Mouse (Mus musculus): ENCODE results near the gene Glyctk. TPM values are rescaled to one million over a fixed set of nuclear protein-coding genes. Genes with fewer than 3 reads are reported as not detected.

Gene Glyctk
- total RNA-seq, 2 experiments from 2014 or later = 5.9 to 7.4 TPM

Small RNAs within 50 kb of the gene (microRNA-seq; reads per million reads assigned to microRNA genes)
- gene Mir135a-1 (16.7 reads per million, percentile 37 among the genes with 10 or more reads in this experiment), gene Mirlet7g (89,955 reads per million, percentile 100 among the genes with 10 or more reads in this experiment)

Other genes with a start within 250 kb of the Glyctk start
- under 1 TPM; 0.41 to 0.44 TPM for gene Col6a5, start 197.5 kb downstream of the Glyctk start, total RNA-seq (2021)
- gene Col6a4, start 61.4 kb downstream of the Glyctk start, total RNA-seq (2021) = 1 to 10 TPM; 1.6 to 3.5 TPM
- gene Wdr82, start 12.8 kb upstream of the Glyctk start, total RNA-seq (2021) = 100 to 1,000 TPM; 127 to 132 TPM
- gene Ppm1m, start 41.6 kb upstream of the Glyctk start, total RNA-seq (2021) = 10 to 100 TPM; 23.0 to 25.8 TPM
- gene Twf2, start 45.0 kb upstream of the Glyctk start, total RNA-seq (2021) = 10 to 100 TPM; 60.6 to 63.0 TPM
- gene Tlr9, start 64.5 kb upstream of the Glyctk start, total RNA-seq (2021) = 1 to 10 TPM in 1 of 2 experiments, under 1 TPM in 1; 0.89 to 1.3 TPM
- 100 to 1,000 TPM; 138 TPM for gene Alas1, start 90.5 kb upstream of the Glyctk start, total RNA-seq (2021)
- 10 to 100 TPM; 22.0 to 26.4 TPM for gene Poc1a, start 122.9 kb upstream of the Glyctk start, total RNA-seq (2021)
- gene Dusp7, start 210.5 kb upstream of the Glyctk start, total RNA-seq (2021) = 100 to 1,000 TPM; 103 to 118 TPM

Measured in left cerebral cortex, postnatal 36 days (tissue).